Mouse (Mus musculus) heart, embryonic 16.5 days (tissue): ENCODE data around the gene Tmem237. TPM values are rescaled to one million over a fixed set of nuclear protein-coding genes. Genes with fewer than 3 reads are reported as not detected.

Experiments used
- ATAC-seq: fragments of 200-750 bp; cut with Nextera tagmentation; replicated peaks from 2 replicates; pipeline ENCODE4 v1.8.0; 2017; ENCODE audit warnings: moderate number of reproducible peaks; ENCODE audit not compliant: insufficient read depth, low FRiP score; ENCODE audit errors: extremely low read depth
- H3K27ac ChIP-seq: fragments of 300-500 bp; sonication (generic); 2 replicates; pipeline ENCODE4 v1.5.1; 2014; ENCODE audit warnings: mild to moderate bottlenecking, low read length, control low read depth, moderate library complexity
- H3K27me3 ChIP-seq: fragments of 300-500 bp; sonication (generic); 2 replicates; pipeline ENCODE4 v1.6.1; 2014; ENCODE audit warnings: low read length, mixed read lengths; ENCODE audit not compliant: control insufficient read depth, insufficient read depth
- H3K36me3 ChIP-seq: fragments of 300-500 bp; sonication (generic); 2 replicates; pipeline ENCODE4 v1.6.1; 2014; ENCODE audit not compliant: control insufficient read depth, insufficient read depth
- H3K4me1 ChIP-seq: fragments of 300-500 bp; sonication (generic); 2 replicates; pipeline ENCODE4 v1.6.1; 2014; ENCODE audit warnings: low read length, mixed read lengths; ENCODE audit not compliant: control insufficient read depth, insufficient read depth
- H3K4me2 ChIP-seq: fragments of 300-500 bp; sonication (generic); 2 replicates; pipeline ENCODE4 v1.6.1; 2014; ENCODE audit warnings: low read depth, mild to moderate bottlenecking, control low read depth, low read length
- H3K4me3 ChIP-seq: fragments of 300-500 bp; sonication (generic); 2 replicates; pipeline ENCODE4 v1.5.1; 2014; ENCODE audit warnings: mild to moderate bottlenecking, control low read depth, low read length
- H3K9ac ChIP-seq: fragments of 300-500 bp; sonication (generic); 2 replicates; pipeline ENCODE4 v1.6.1; 2014; ENCODE audit warnings: low read length, control low read depth
- H3K9me3 ChIP-seq: fragments of 300-500 bp; sonication (generic); replicated peaks from 2 replicates; pipeline ENCODE4 v1.6.1; 2016; ENCODE audit warnings: low read length; ENCODE audit not compliant: control insufficient read depth
- WGBS: fragments of 180-500 bp; shearing (Covaris S2); extraction: QIAGEN DNeasy Blood & Tissue Kit; methylation state at CpG from one replicate; pipeline ENCODE4 v1.1.7; 2014; 5-methylcytosine and 5-hydroxymethylcytosine counted together
- polyA plus RNA-seq: library from polyadenylated mRNA; unstranded; fragments of >200 nt; fragmentation: Nextera tagmentation; extraction: Ambion mirVana; gene quantifications from 2 replicates; pipeline ENCODE4 v1.2.1, GENCODE M21; 2015

Tmem237 gene
- polyA plus RNA-seq, 1 experiment from 2014 or later, result 15.4 TPM

GRCm38 (mm10) chr1:59134419-59134818 lies 14.2 kb upstream of the Tmem237 start:
- Histone ChIP-seq H3K27me3 (peaks cover 10% of the 10 kb centered on the region; the same call in 1 of the 2 replicates), H3K4me3 (no peak overlapping the region), H3K9me3 (no peaks in the 10 kb centered on the region), H3K4me1 (peaks cover 7% of the 10 kb centered on the region; the same call in 1 of the 2 replicates), H3K4me2 (peak overlapping the region; percentile 20; the same call in 1 of the 2 replicates), H3K36me3 (no peaks in the 10 kb centered on the region), H3K9ac (no peak overlapping the region), H3K27ac (no peak overlapping the region)
- ATAC-seq, result peak; percentile 82
- WGBS, result 23% methylated on average over 5 of the region's 5 CpGs

GRCm38 (mm10) chr1:59128879-59129278 lies 8.7 kb upstream of the Tmem237 start:
- H3K36me3 ChIP-seq, result no peaks in the 10 kb centered on the region
- H3K4me1 ChIP-seq, result peaks cover 1% of the 10 kb centered on the region; the same call in 1 of the 2 replicates
- no peak overlapping the region for H3K27ac ChIP-seq
- H3K4me3 ChIP-seq, result no peak overlapping the region
- no peak overlapping the region for H3K9ac ChIP-seq
- no peak overlapping the region for H3K4me2 ChIP-seq
- ATAC-seq, result no peak
- peaks cover 10% of the 10 kb centered on the region; the same call in 1 of the 2 replicates for H3K27me3 ChIP-seq
- H3K9me3 ChIP-seq, result no peaks in the 10 kb centered on the region
- 66% methylated on average over 7 of the region's 7 CpGs for WGBS

GRCm38 (mm10) chr1:59125558-59125957 lies 5.3 kb upstream of the Tmem237 start:
- Histone ChIP-seq H3K4me3 (no peak overlapping the region), H3K27ac (no peak overlapping the region), H3K27me3 (no peaks in the 10 kb centered on the region; the same call in 1 of the 2 replicates), H3K4me1 (no peaks in the 10 kb centered on the region), H3K9me3 (no peaks in the 10 kb centered on the region), H3K4me2 (no peak overlapping the region), H3K9ac (no peak overlapping the region), H3K36me3 (no peaks in the 10 kb centered on the region)
- no peak for ATAC-seq
- WGBS, result 65% methylated on average over 5 of the region's 5 CpGs

- H3K27ac ChIP-seq, result no peak overlapping the region
- H3K36me3 ChIP-seq, result peaks cover 6% of the 10 kb centered on the region; the same call in 1 of the 2 replicates
- H3K4me1 ChIP-seq, result no peaks in the 10 kb centered on the region
- H3K9me3 ChIP-seq, result no peaks in the 10 kb centered on the region
- H3K4me3 ChIP-seq, result no peak overlapping the region
- no peaks in the 10 kb centered on the region for H3K27me3 ChIP-seq
- H3K4me2 ChIP-seq, result no peak overlapping the region
- no peak overlapping the region for H3K9ac ChIP-seq
- 75% methylated on average over 8 of the region's 8 CpGs for WGBS
- ATAC-seq, result no peak
Measured at GRCm38 (mm10) chr1:59110524-59110923, 9.7 kb downstream of the Tmem237 start.

DNA sequence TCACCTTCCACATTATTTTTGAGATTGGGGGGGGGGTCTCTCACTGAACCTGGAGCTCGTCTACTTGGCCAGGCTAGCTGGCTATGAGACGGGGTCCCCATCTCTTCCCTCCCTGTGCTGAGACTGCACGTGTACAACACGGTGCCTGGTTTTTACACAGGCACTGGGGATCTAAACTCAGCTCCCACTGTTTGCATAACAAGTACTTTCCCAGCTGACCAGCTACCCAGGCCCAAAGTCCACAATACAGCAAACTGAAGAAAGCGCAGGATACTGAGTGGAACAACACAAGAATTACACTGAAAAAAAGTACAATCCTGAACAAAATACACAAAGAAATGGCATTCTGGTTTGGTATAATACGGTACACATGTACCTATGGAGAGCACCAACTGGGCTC lies 18.1 kb downstream of the Tmem237 start:
- no peak overlapping the region for H3K4me2 ChIP-seq
- H3K4me3 ChIP-seq, result no peak overlapping the region
- WGBS, result 93% methylated on average over 6 of the region's 6 CpGs
- no peak overlapping the region for H3K9ac ChIP-seq
- no peaks in the 10 kb centered on the region for H3K4me1 ChIP-seq
- peaks cover 8% of the 10 kb centered on the region; the same call in 1 of the 2 replicates for H3K36me3 ChIP-seq
- ATAC-seq, result no peak
- no peaks in the 10 kb centered on the region for H3K27me3 ChIP-seq
- H3K27ac ChIP-seq, result no peak overlapping the region
- H3K9me3 ChIP-seq, result no peaks in the 10 kb centered on the region

- ATAC-seq, result no peak
- no peaks in the 10 kb centered on the region for H3K9me3 ChIP-seq
- no peak overlapping the region for H3K4me3 ChIP-seq
- H3K4me1 ChIP-seq, result no peaks in the 10 kb centered on the region
- WGBS, result 87% methylated on average over 5 of the region's 5 CpGs
- H3K27me3 ChIP-seq, result no peaks in the 10 kb centered on the region
- no peak overlapping the region for H3K4me2 ChIP-seq
- H3K27ac ChIP-seq, result no peak overlapping the region
- H3K9ac ChIP-seq, result no peak overlapping the region
- peaks cover 7% of the 10 kb centered on the region; the same call in 1 of the 2 replicates for H3K36me3 ChIP-seq
Measured at GRCm38 (mm10) chr1:59101020-59101419, 19.2 kb downstream of the Tmem237 start.

DNA sequence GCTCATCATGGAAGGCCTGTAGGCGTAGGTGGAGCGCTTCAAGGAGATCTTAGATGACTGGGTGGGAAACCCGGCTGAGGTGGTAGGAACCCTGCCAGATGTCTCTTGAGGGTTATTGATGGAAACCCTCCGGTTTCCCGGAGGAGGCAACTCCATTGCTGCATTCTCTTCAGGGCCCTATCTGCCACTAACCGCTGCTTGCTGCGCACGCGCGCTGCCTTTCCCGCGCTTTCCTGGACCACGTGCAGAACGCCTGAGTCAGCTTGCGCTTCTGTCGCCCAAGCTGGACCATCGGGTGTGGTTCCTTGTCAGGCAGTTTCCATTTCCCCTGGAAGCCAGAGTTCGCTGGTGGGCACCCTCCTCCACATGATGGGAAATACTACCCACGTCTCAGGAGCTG lies 25.5 kb downstream of the Tmem237 start, which contains the start of gene C2cd6:
C2cd6 (minus strand) TSS at position 196 of the 400 bp plus-strand sequence.
- H3K9me3 ChIP-seq, result no peaks in the 10 kb centered on the region
- no peak within 1 kb of the TSS for H3K27ac ChIP-seq
- H3K4me1 ChIP-seq, result no peaks in the 10 kb centered on the region
- ATAC-seq, result no peak
- H3K9ac ChIP-seq, result no peak within 1 kb of the TSS
- H3K4me2 ChIP-seq, result no peak within 1 kb of the TSS
- H3K27me3 ChIP-seq, result no peaks in the 10 kb centered on the region
- no peak within 1 kb of the TSS for H3K4me3 ChIP-seq
- no peaks in the 10 kb centered on the region for H3K36me3 ChIP-seq
- WGBS, result 83% methylated on average over 19 of the region's 19 CpGs

- Histone ChIP-seq H3K9ac (no peak overlapping the region), H3K4me1 (no peaks in the 10 kb centered on the region), H3K36me3 (no peaks in the 10 kb centered on the region), H3K27me3 (no peaks in the 10 kb centered on the region), H3K4me3 (no peak overlapping the region), H3K27ac (no peak overlapping the region), H3K9me3 (no peaks in the 10 kb centered on the region), H3K4me2 (no peak overlapping the region)
- ATAC-seq, result no peak
- 15% methylated on average over 3 of the region's 3 CpGs for WGBS
Measured at GRCm38 (mm10) chr1:59070867-59071266, 49.3 kb downstream of the Tmem237 start.

GRCm38 (mm10) chr1:59067976-59068375 lies 52.2 kb downstream of the Tmem237 start:
- Histone ChIP-seq H3K9ac (no peak overlapping the region), H3K4me1 (no peaks in the 10 kb centered on the region), H3K4me3 (no peak overlapping the region), H3K4me2 (no peak overlapping the region), H3K27ac (no peak overlapping the region), H3K9me3 (no peaks in the 10 kb centered on the region), H3K36me3 (no peaks in the 10 kb centered on the region), H3K27me3 (no peaks in the 10 kb centered on the region)
- WGBS, result 7% methylated on average over 3 of the region's 3 CpGs
- ATAC-seq, result no peak
